Mouse (Mus musculus) brain, adult 2 months (tissue): Measurements from ENCODE around the gene Gm960.

ENCODE experiments used
- DNase-seq: peaks from one replicate; pipeline ENCODE4 v3.0.0; 2011; ENCODE audit warnings: low read depth, low spot score

Gm960 gene

GRCm38 (mm10) chr19:4623419-4623818 is 75.0 kb downstream of the Gm960 start:
- DNase-seq: no peak

GRCm38 (mm10) chr19:4622780-4623179 is 75.7 kb downstream of the Gm960 start:
- no peak for DNase-seq

- DNase-seq: no peak
These were observed 77.7 kb downstream of the Gm960 start for GRCm38 (mm10) chr19:4620721-4621120.

- DNase-seq: no peak
These were observed 79.0 kb downstream of the Gm960 start for GRCm38 (mm10) chr19:4619461-4619860.

GRCm38 (mm10) chr19:4618183-4618582 is 80.3 kb downstream of the Gm960 start:
- DNase-seq: peak; percentile 63

- DNase-seq: no peak
These were observed 81.9 kb downstream of the Gm960 start for GRCm38 (mm10) chr19:4616546-4616945.

- DNase-seq: peak; percentile 98
These were observed 83.0 kb downstream of the Gm960 start, which contains the start of gene Lrfn4 for GRCm38 (mm10) chr19:4615151-4616093. Gene Lrfn4 (minus strand): TSS chr19:4615667.

GRCm38 (mm10) chr19:4614305-4615150 is 83.9 kb downstream of the Gm960 start:
- peak; percentile 55 for DNase-seq

GRCm38 (mm10) chr19:4613464-4614304 is 84.8 kb downstream of the Gm960 start:
- no peak for DNase-seq

- DNase-seq: no peak
These were observed 86.1 kb downstream of the Gm960 start for GRCm38 (mm10) chr19:4612181-4612961.

- no peak for DNase-seq
These were observed 88.4 kb downstream of the Gm960 start for GRCm38 (mm10) chr19:4610109-4610508.

- DNase-seq: no peak
These were observed 90.0 kb downstream of the Gm960 start for GRCm38 (mm10) chr19:4608511-4608910.

GRCm38 (mm10) chr19:4607406-4607805 is 91.1 kb downstream of the Gm960 start:
- DNase-seq: no peak

- DNase-seq: no peak
These were observed 92.8 kb downstream of the Gm960 start for GRCm38 (mm10) chr19:4605654-4606053.

GRCm38 (mm10) chr19:4603801-4604723 is 94.4 kb downstream of the Gm960 start:
- peak; percentile 40 for DNase-seq

- DNase-seq: no peak
These were observed 96.0 kb downstream of the Gm960 start for GRCm38 (mm10) chr19:4602459-4602858.

- DNase-seq: no peak
These were observed 102.4 kb downstream of the Gm960 start for GRCm38 (mm10) chr19:4596071-4596470.

GRCm38 (mm10) chr19:4593792-4594522 is 104.5 kb downstream of the Gm960 start:
- DNase-seq: no peak

GRCm38 (mm10) chr19:4590025-4590424 is 108.4 kb downstream of the Gm960 start:
- peak; percentile 60 for DNase-seq
